ENCODE assay signal across 23 mouse cellular contexts in the genomic region with DNA sequence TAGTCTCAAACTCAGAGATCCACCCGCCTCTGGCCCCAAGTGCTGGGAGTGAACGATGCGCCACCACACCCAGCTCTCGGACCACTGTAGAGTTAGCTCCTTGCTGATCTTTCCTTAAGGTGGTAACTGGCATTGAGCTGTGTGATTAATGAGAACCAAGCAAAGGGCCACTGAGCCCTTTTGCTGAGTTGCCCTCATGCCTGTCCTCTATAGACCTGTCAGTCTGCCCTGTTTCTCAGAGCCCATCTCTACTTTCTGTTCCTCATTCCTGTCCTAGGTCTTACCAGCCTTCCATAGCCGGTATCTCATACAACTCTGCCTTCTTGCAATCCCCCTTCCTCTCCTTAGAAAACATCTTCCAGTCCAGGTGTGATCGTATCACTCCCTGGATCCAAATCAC.
DNase-seq lines count a peak whose midpoint lies in the region; ATAC-seq and TF ChIP-seq lines count a peak whose summit lies in the region.
"Had no signal": no experiment of that assay in that cellular context is flagged by ENCODE, and none has a peak within 500 bp of the region (broad histone marks: within the 10 kb centered on the region; RNA-seq: fewer than 3 reads in every experiment).

No protein-coding gene starts in this region.

- no peak overlapping the region for H3K4me2 ChIP-seq in kidney, embryonic 14.5 days (replicated peaks; ENCODE audit: low read depth, low read length)
- H3K4me2 ChIP-seq: embryonic facial prominence, embryonic 13.5 days; heart, embryonic 15.5 days; hindbrain, embryonic 13.5 days had no signal

- H3K9me3 ChIP-seq in kidney, embryonic 14.5 days (ENCODE audit: control insufficient read depth, low read length): no peaks in the 10 kb centered on the region
- H3K9me3 ChIP-seq: embryonic facial prominence, embryonic 13.5 days; heart, embryonic 15.5 days; hindbrain, embryonic 13.5 days had no signal

- WGBS in kidney, embryonic 14.5 days: 66% methylated on average over 6 of the region's 6 CpGs

- H3K4me1 ChIP-seq in kidney, embryonic 14.5 days (ENCODE audit: control insufficient read depth, insufficient read depth, low read length): peaks cover 24% of the 10 kb centered on the region
- peaks cover 58% of the 10 kb centered on the region for H3K4me1 ChIP-seq in bone marrow macrophage, adult 2 months (ENCODE audit: control insufficient read depth, insufficient read depth, low read length)

- H3K4me3 ChIP-seq in kidney, embryonic 14.5 days (ENCODE audit: low read length): no peak overlapping the region
- H3K4me3 ChIP-seq in bone marrow macrophage, adult 2 months (ENCODE audit: insufficient read depth, low read length): no peak overlapping the region
- H3K4me3 ChIP-seq: embryonic facial prominence, embryonic 13.5 days; heart, embryonic 15.5 days; hindbrain, embryonic 13.5 days had no signal

- no peak overlapping the region for H3K27ac ChIP-seq in kidney, embryonic 14.5 days (ENCODE audit: low read depth, low read length)
- peak overlapping the region; percentile 85 for H3K27ac ChIP-seq in bone marrow macrophage, adult 2 months (ENCODE audit: insufficient read depth, low read depth, low read length)
- H3K27ac ChIP-seq: embryonic facial prominence, embryonic 13.5 days; heart, embryonic 15.5 days; hindbrain, embryonic 13.5 days; hindbrain, postnatal 0 days had no signal

- TF ChIP-seq POLR2A in bone marrow macrophage, adult 2 months (IDR thresholded peaks at IDR 0.05; ENCODE audit: borderline replicate concordance, low read depth, low read length): no peak

- DNase-seq in kidney, adult 9 months: no peak
- DNase-seq in splenic B cell, adult 2 months (ENCODE audit: low read depth, low spot score): peak; percentile 1
- no peak for DNase-seq in neural tube, embryonic 10.5 days (ENCODE audit: extremely low spot score, low spot score)
- no peak for DNase-seq in cerebellum, postnatal 25 days
- no peak for DNase-seq in layer of hippocampus, adult 18-20 months (ENCODE audit: low spot score in 2 of 2)
- DNase-seq: adrenal gland, adult 2 months; adrenal gland, postnatal 25 days; B cell, adult 2 months; cerebellum, adult 2 months; cerebellum, postnatal 10 days; gastrocnemius, postnatal 10 days; heart, adult 11 months; heart, postnatal 14 days had no signal

- no peaks in the 10 kb centered on the region for H3K36me3 ChIP-seq in kidney, embryonic 14.5 days (ENCODE audit: control insufficient read depth, insufficient read depth, low read length)
- no peaks in the 10 kb centered on the region for H3K36me3 ChIP-seq in splenic B cell, adult 2 months (ENCODE audit: control insufficient read depth, insufficient read depth, low read length, poor library complexity, severe bottlenecking)
- H3K36me3 ChIP-seq: embryonic facial prominence, embryonic 13.5 days; heart, embryonic 15.5 days; hindbrain, embryonic 13.5 days had no signal

- no peaks in the 10 kb centered on the region for H3K27me3 ChIP-seq in kidney, embryonic 14.5 days (ENCODE audit: control insufficient read depth, insufficient read depth, low read length)
- no peaks in the 10 kb centered on the region for H3K27me3 ChIP-seq in splenic B cell, adult 2 months (ENCODE audit: control insufficient read depth, insufficient read depth, low read length, poor library complexity, severe bottlenecking)
- H3K27me3 ChIP-seq: embryonic facial prominence, embryonic 13.5 days; heart, embryonic 15.5 days; hindbrain, embryonic 13.5 days; Patski had no signal

- TF ChIP-seq CTCF in bone marrow macrophage, adult 2 months (IDR thresholded peaks at IDR 0.05; ENCODE audit: low read depth, low read length): no peak

- no peak overlapping the region for H3K9ac ChIP-seq in kidney, embryonic 14.5 days (ENCODE audit: low read depth, low read length)
- H3K9ac ChIP-seq: embryonic facial prominence, embryonic 13.5 days; heart, embryonic 15.5 days; hindbrain, embryonic 13.5 days had no signal

- ATAC-seq in kidney, embryonic 14.5 days (ENCODE audit: low FRiP score, low TSS enrichment): 0 out of 2 replicates have a peak, but pooled peaks have one; percentile 28
- peak; percentile 75; the same call in 1 of the 2 replicates for ATAC-seq in megakaryocyte, adult 5-6 weeks (ENCODE audit: poor library complexity, severe bottlenecking)
- ATAC-seq: activated CD4-positive, CD25-positive, alpha-beta regulatory T cell, adult 4 months; forebrain, embryonic 14.5 days; hindbrain, postnatal 0 days; Patski had no signal
